Mouse (Mus musculus): ENCODE measurements around the gene Tll2. TPM values are rescaled to one million over a fixed set of nuclear protein-coding genes. Genes with fewer than 3 reads are reported as not detected.

Tll2 gene
- polyA plus RNA-seq, 2 experiments: not detected

DNA sequence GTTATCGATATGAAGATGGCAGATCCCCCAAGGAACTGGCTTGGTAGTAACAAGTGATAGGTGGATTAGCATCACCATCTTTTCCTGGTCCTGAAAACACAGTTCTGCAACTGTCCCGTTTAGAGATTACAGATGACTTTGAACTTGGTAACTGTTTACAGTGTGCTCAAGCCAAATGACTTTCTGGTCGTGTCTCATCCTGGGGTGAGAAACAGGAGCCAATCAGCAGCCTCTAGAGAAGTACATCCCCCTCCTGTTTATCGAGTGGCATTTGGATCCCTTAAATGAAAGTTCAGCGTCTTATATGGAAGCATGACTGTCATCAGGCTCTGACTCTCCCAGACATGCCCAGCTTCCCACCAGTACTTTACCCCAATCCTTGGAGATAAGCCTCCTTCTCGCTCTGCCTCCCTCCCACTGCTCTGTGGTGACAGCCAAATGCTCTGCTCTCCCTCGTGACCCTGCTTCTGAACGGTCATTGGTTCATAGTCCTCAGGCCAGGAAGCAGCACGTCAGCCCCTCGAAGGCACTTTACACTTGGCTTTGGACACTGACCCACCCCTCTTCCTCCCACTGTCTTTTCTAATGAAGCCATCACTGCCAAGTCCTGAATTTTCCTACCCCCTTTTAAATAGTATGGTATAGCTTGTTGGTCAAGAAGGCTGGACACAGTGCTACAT is 161.4 kb downstream of the Tll2 start:
- Histone ChIP-seq H3K36me3 (replicated peaks; ENCODE audit: control insufficient read depth, insufficient read depth, low read depth) (no peaks in the 10 kb centered on the region), H3K4me3 (ENCODE audit: insufficient read depth in 1 of 2, low read depth in 2 of 2, low read length in 2 of 2) (no peak overlapping the region), H3K4me2 (ENCODE audit: low read depth) (no peak overlapping the region), H3K9me3 (ENCODE audit: control insufficient read depth, low read length) (no peaks in the 10 kb centered on the region), H3K9ac (replicated peaks) (no peak overlapping the region), H3K4me1 (replicated peaks; ENCODE audit: control insufficient read depth in 2 of 2, insufficient read depth in 2 of 2, low read length in 1 of 2) (peaks cover 0 to 3% of the 10 kb centered on the region in 2 experiments; a peak in 1 of 4 replicates), H3K27ac (no peak overlapping the region), H3K27me3 (ENCODE audit: control insufficient read depth, insufficient read depth, low read length) (no peaks in the 10 kb centered on the region)
- DNase-seq (ENCODE audit: low read depth in 3 of 3, low spot score in 3 of 3) (no peak), ATAC-seq (ENCODE audit: insufficient read depth) (no peak)
- TF ChIP-seq EP300 (IDR thresholded peaks at IDR 0.05; ENCODE audit: low read depth): no peak
- 34% methylated on average over 10 of the region's 10 CpGs for WGBS (ENCODE audit: insufficient replicate concordance)

GRCm38 (mm10) chr19:41039110-41039509 is 167.5 kb downstream of the Tll2 start:
- no peaks in the 10 kb centered on the region for H3K9me3 ChIP-seq (ENCODE audit: control insufficient read depth, low read length)

GRCm38 (mm10) chr19:41035809-41036551 is 170.7 kb downstream of the Tll2 start:
- ATAC-seq (ENCODE audit: insufficient read depth) (no peak), DNase-seq (ENCODE audit: low read depth in 3 of 3, low spot score in 3 of 3) (no peak)
- Histone ChIP-seq H3K4me1 (replicated peaks; ENCODE audit: control insufficient read depth in 2 of 2, insufficient read depth in 2 of 2, low read length in 1 of 2) (no peaks in the 10 kb centered on the region), H3K36me3 (replicated peaks; ENCODE audit: control insufficient read depth, insufficient read depth, low read depth) (no peaks in the 10 kb centered on the region), H3K9ac (replicated peaks) (no peak overlapping the region), H3K27me3 (ENCODE audit: control insufficient read depth, insufficient read depth, low read length) (peaks cover 2% of the 10 kb centered on the region; the same call in 1 of the 2 replicates), H3K9me3 (ENCODE audit: control insufficient read depth, low read length) (no peaks in the 10 kb centered on the region), H3K4me3 (ENCODE audit: insufficient read depth in 1 of 2, low read depth in 2 of 2, low read length in 2 of 2) (no peak overlapping the region), H3K4me2 (ENCODE audit: low read depth) (no peak overlapping the region), H3K27ac (no peak overlapping the region)
- TF ChIP-seq CTCF (IDR thresholded peaks at IDR 0.05; ENCODE audit: low read depth): no peak
- TF ChIP-seq EP300 (IDR thresholded peaks at IDR 0.05; ENCODE audit: low read depth): no peak
- 21% methylated on average over 4 of the region's 4 CpGs for WGBS (ENCODE audit: insufficient replicate concordance)

More at GRCm38 (mm10) chr19:41039110-41039509, 167.5 kb downstream of the Tll2 start:
- Histone ChIP-seq H3K4me1 (replicated peaks; ENCODE audit: control insufficient read depth in 2 of 2, insufficient read depth in 2 of 2, low read length in 1 of 2) (no peaks in the 10 kb centered on the region), H3K36me3 (replicated peaks; ENCODE audit: control insufficient read depth, insufficient read depth, low read depth) (no peaks in the 10 kb centered on the region), H3K9ac (replicated peaks) (no peak overlapping the region), H3K4me3 (ENCODE audit: insufficient read depth in 1 of 2, low read depth in 2 of 2, low read length in 2 of 2) (no peak overlapping the region), H3K4me2 (ENCODE audit: low read depth) (no peak overlapping the region), H3K27me3 (ENCODE audit: control insufficient read depth, insufficient read depth, low read length) (no peaks in the 10 kb centered on the region), H3K27ac (no peak overlapping the region)
- no peak for ATAC-seq (ENCODE audit: insufficient read depth)
- TF ChIP-seq EP300 (IDR thresholded peaks at IDR 0.05; ENCODE audit: low read depth) (no peak), CTCF (IDR thresholded peaks at IDR 0.05; ENCODE audit: low read depth) (no peak)
- DNase-seq (ENCODE audit: low read depth in 3 of 3, low spot score in 3 of 3): no peak
- 54% methylated on average over 7 of the region's 7 CpGs for WGBS (ENCODE audit: insufficient replicate concordance)

Other genes with a start within 250 kb of the Tll2 start
- 0.42 and 0.45 TPM in 2 replicates for gene Blnk, start 212.3 kb downstream of the Tll2 start, polyA plus RNA-seq (2012; rRNA removed)
- 0.71 and 0.72 TPM in 2 replicates for gene Blnk, start 212.3 kb downstream of the Tll2 start, polyA plus RNA-seq (2014; fragmentation: Nextera tagmentation; extraction: Ambion mirVana)
- 0.03 TPM in 1 of 2 replicates, not detected in the other for gene Dntt, start 177.6 kb downstream of the Tll2 start, polyA plus RNA-seq (2012; rRNA removed)
- 0.09 TPM in 1 of 2 replicates, not detected in the other for gene Dntt, start 177.6 kb downstream of the Tll2 start, polyA plus RNA-seq (2014; fragmentation: Nextera tagmentation; extraction: Ambion mirVana)
- gene Opalin, start 129.7 kb downstream of the Tll2 start, polyA plus RNA-seq (2012; rRNA removed): not detected in 2 replicates
- not detected in 2 replicates for gene Opalin, start 129.7 kb downstream of the Tll2 start, polyA plus RNA-seq (2014; fragmentation: Nextera tagmentation; extraction: Ambion mirVana)
- gene Tm9sf3, start 57.2 kb upstream of the Tll2 start, polyA plus RNA-seq (2012; rRNA removed): 22.5 and 35.0 TPM in 2 replicates
- 53.0 and 59.2 TPM in 2 replicates for gene Tm9sf3, start 57.2 kb upstream of the Tll2 start, polyA plus RNA-seq (2014; fragmentation: Nextera tagmentation; extraction: Ambion mirVana)
- 3.0 and 3.8 TPM in 2 replicates for gene Pik3ap1, start 178.3 kb upstream of the Tll2 start, polyA plus RNA-seq (2012; rRNA removed)
- gene Pik3ap1, start 178.3 kb upstream of the Tll2 start, polyA plus RNA-seq (2014; fragmentation: Nextera tagmentation; extraction: Ambion mirVana): 4.9 and 5.8 TPM in 2 replicates